Mouse (Mus musculus) bone marrow macrophage, adult 2 months (primary cell): ENCODE measurements around the gene Gm39653.

Source experiments
- CTCF ChIP-seq: IDR thresholded peaks from 2 replicates; pipeline ENCODE4 v1.5.1; 2012; ENCODE audit warnings: low read depth, mild to moderate bottlenecking, low read length, moderate library complexity
- POLR2A ChIP-seq: IDR thresholded peaks from 2 replicates; pipeline ENCODE4 v1.6.1; 2012; ENCODE audit warnings: mild to moderate bottlenecking, low read depth, low read length, borderline replicate concordance

DNA sequence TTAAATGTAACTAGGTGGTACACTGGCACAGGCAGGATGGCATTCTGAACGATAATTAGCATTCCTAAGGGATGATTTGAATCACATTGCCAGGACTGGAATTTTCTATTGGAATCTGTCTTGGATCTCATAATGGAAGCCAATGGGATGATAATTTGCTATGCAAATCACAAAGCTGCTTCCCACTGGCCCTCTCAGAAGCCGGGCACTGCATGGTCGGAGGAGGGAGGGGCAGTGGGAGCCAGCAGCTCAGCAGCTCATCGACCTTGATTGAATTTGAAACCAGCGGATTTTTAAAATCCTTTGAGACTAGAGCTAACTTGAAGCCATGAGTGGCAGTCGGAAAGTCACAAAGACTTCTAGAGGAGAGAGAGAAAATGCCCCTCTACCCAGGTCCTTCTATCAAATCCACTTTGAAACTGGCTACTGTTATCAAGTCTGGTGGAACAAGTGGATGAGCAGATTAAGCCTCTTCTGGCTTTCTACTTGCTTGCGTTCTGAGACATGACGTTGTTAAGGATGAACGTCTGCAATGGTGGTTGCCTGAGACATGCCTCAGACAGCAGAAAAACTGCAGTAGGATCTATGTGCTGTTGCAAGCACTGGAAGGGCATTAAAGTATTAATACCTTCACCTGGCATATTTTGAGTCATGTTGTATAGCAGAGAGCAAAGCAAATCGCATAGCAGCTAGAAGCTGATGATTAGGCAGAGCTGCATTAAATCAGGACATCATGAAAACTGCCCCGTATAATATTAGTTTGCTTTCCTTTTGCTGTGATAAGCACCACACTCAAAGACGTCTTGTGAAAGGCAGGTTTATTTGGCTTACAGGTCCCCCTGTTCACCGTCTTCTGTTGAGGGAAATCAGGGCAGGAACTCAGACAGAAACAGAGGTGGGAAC lies 52.4 kb downstream of the Gm39653 start:
- TF ChIP-seq CTCF (no peak), POLR2A (no peak)
